Mouse (Mus musculus) bone marrow macrophage, adult 2 months (primary cell): ENCODE data around the gene Pfdn2.

Experiments
- CTCF ChIP-seq: IDR thresholded peaks from 2 replicates; pipeline ENCODE4 v1.5.1; 2012; ENCODE audit warnings: low read depth, mild to moderate bottlenecking, low read length, moderate library complexity
- POLR2A ChIP-seq: IDR thresholded peaks from 2 replicates; pipeline ENCODE4 v1.6.1; 2012; ENCODE audit warnings: mild to moderate bottlenecking, low read depth, low read length, borderline replicate concordance

GRCm38 (mm10) chr1:171360253-171360652 lies 14.8 kb downstream of the Pfdn2 start:
- TF ChIP-seq POLR2A (no peak), CTCF (no peak)
